Comparison of ENCODE assay signal across 9 mouse cellular contexts in the genomic region with DNA sequence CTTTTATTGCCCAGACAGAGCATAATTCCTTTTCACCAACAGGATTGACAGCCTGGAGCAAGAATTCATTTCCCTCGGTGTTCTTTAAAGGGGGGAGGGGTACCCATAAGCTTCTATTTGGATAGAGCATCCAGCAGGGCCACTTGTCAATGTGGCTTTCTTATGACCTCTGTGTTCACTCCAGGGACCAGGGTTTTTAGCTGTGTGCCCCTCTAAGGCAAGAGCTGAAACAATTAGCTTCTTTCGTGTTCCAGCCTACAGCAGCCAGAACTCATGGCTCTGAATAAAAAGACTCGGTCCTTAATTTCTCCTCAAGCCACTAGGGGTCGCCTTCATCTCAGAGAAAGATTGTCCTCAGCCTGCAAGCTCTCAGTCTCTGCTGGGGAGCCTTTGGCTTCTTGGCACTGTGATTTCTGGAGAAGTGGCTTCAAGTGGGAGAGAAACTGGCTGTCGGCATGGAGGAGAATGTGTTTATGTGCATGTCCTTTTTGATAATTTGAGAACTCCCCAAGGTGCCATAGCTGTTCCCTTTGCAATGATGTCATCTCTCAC. TPM values are rescaled to one million over a fixed set of nuclear protein-coding genes. Genes with fewer than 3 reads are reported as not detected.
DNase-seq lines count a peak whose midpoint lies in the region; ATAC-seq lines count a peak whose summit lies in the region.
"Had no signal": no experiment of that assay in that cellular context is flagged by ENCODE, and none has a peak within 500 bp of the region (broad histone marks: within the 10 kb centered on the region; RNA-seq: fewer than 3 reads in every experiment).

No protein-coding gene starts in this region.

- H3K9me3 ChIP-seq in forebrain, embryonic 10.5 days, result peaks cover 15% of the 10 kb centered on the region
- H3K9me3 ChIP-seq in heart, embryonic 14.5 days (ENCODE audit: control insufficient read depth, low read length), result peaks cover 11% of the 10 kb centered on the region
- peaks cover 5% of the 10 kb centered on the region for H3K9me3 ChIP-seq in liver, embryonic 11.5 days (ENCODE audit: control insufficient read depth, low read length)
- H3K9me3 ChIP-seq in stomach, embryonic 15.5 days, result peaks cover 4% of the 10 kb centered on the region; the same call in 1 of the 2 replicates

- DNase-seq in CD4-positive, CD25-positive, alpha-beta regulatory T cell, adult 2 months (ENCODE audit: low read depth, low spot score), result peak; percentile 84
- peak; percentile 81 for DNase-seq in brain, embryonic 18.5 days (ENCODE audit: low read depth, low spot score)
- peak; percentile 78 for DNase-seq in forebrain, embryonic 10.5 days (ENCODE audit: extremely low spot score, low spot score)
- peak; percentile 89 for DNase-seq in kidney, postnatal 10 days
- DNase-seq in liver, embryonic 11.5 days (ENCODE audit: low spot score), result peak; percentile 68
- peak; percentile 57 to 75 for DNase-seq in natural killer cell, adult 2 months (ENCODE audit: low spot score in 2 of 2)

- no peaks in the 10 kb centered on the region for H3K36me3 ChIP-seq in forebrain, embryonic 10.5 days (replicated peaks)
- no peaks in the 10 kb centered on the region for H3K36me3 ChIP-seq in heart, embryonic 14.5 days (ENCODE audit: control insufficient read depth, insufficient read depth, low read length)
- H3K36me3 ChIP-seq in liver, embryonic 11.5 days (ENCODE audit: control insufficient read depth, insufficient read depth, low read length), result no peaks in the 10 kb centered on the region
- no peaks in the 10 kb centered on the region for H3K36me3 ChIP-seq in stomach, embryonic 15.5 days

- no peak; the same call in 1 of the 2 replicates for ATAC-seq in heart, embryonic 14.5 days (ENCODE audit: insufficient number of reproducible peaks, insufficient read depth, low FRiP score, low read depth)
- peak; percentile 65 for ATAC-seq in liver, embryonic 11.5 days (replicated peaks; ENCODE audit: low FRiP score)
- ATAC-seq in stomach, embryonic 15.5 days (ENCODE audit: insufficient read depth, low FRiP score, low read depth), result peak; percentile 29; the same call in 1 of the 2 replicates

- peaks cover 44% of the 10 kb centered on the region for H3K4me1 ChIP-seq in forebrain, embryonic 10.5 days
- H3K4me1 ChIP-seq in heart, embryonic 14.5 days (ENCODE audit: control insufficient read depth in 2 of 2, insufficient read depth in 2 of 2, low read length in 2 of 2), result peaks cover 22 to 25% of the 10 kb centered on the region in 2 experiments
- 0 out of 2 replicates have a peak, but pooled peaks cover 8% of the 10 kb centered on the region for H3K4me1 ChIP-seq in liver, embryonic 11.5 days (replicated peaks; ENCODE audit: control insufficient read depth, insufficient read depth, low read length)
- peaks cover 28% of the 10 kb centered on the region for H3K4me1 ChIP-seq in stomach, embryonic 15.5 days

- H3K4me3 ChIP-seq in forebrain, embryonic 10.5 days, result peak overlapping the region; percentile 79
- H3K4me3 ChIP-seq in heart, embryonic 14.5 days (ENCODE audit: control insufficient read depth in 1 of 2, insufficient read depth in 1 of 2, low read depth in 1 of 2, low read length in 2 of 2), result 0 out of 4 replicates have a peak overlapping the region, but pooled peaks of 1 of the 2 experiments have one; percentile 1
- H3K4me3 ChIP-seq in liver, embryonic 11.5 days (ENCODE audit: low read depth, low read length), result no peak overlapping the region
- no peak overlapping the region for H3K4me3 ChIP-seq in stomach, embryonic 15.5 days (replicated peaks)

- no peak overlapping the region for H3K27ac ChIP-seq in forebrain, embryonic 10.5 days
- peak overlapping the region in 1 of 2 experiments; percentile 80; a peak in 1 of 4 replicates for H3K27ac ChIP-seq in heart, embryonic 14.5 days (replicated peaks in 1 of 2; ENCODE audit: control insufficient read depth in 1 of 2, insufficient read depth in 1 of 2, low read depth in 2 of 2, low read length in 2 of 2)
- H3K27ac ChIP-seq in liver, embryonic 11.5 days (ENCODE audit: low read depth, low read length), result no peak overlapping the region
- peak overlapping the region; percentile 44; the same call in 1 of the 2 replicates for H3K27ac ChIP-seq in stomach, embryonic 15.5 days

- H3K4me2 ChIP-seq in heart, embryonic 14.5 days (ENCODE audit: low read length), result peak overlapping the region; percentile 47
- H3K4me2 ChIP-seq in liver, embryonic 11.5 days, result peak overlapping the region; percentile 34
- H3K4me2 ChIP-seq in stomach, embryonic 15.5 days, result peak overlapping the region; percentile 91

- no peak overlapping the region for H3K9ac ChIP-seq in heart, embryonic 14.5 days (ENCODE audit: low read length)
- H3K9ac ChIP-seq in liver, embryonic 11.5 days (ENCODE audit: low read depth, low read length), result no peak overlapping the region
- H3K9ac ChIP-seq in stomach, embryonic 15.5 days, result no peak overlapping the region

- WGBS in forebrain, embryonic 10.5 days, result 7% methylated on average over 5 of the region's 5 CpGs
- 9% methylated on average over 5 of the region's 5 CpGs for WGBS in heart, embryonic 14.5 days
- WGBS in liver, embryonic 11.5 days, result 11% methylated on average over 5 of the region's 5 CpGs
- 11% methylated on average over 5 of the region's 5 CpGs for WGBS in stomach, embryonic 15.5 days

- peaks cover 36% of the 10 kb centered on the region for H3K27me3 ChIP-seq in forebrain, embryonic 10.5 days (ENCODE audit: poor library complexity, severe bottlenecking)
- no peaks in the 10 kb centered on the region for H3K27me3 ChIP-seq in heart, embryonic 14.5 days (ENCODE audit: control insufficient read depth, insufficient read depth, low read length)
- peaks cover 26% of the 10 kb centered on the region for H3K27me3 ChIP-seq in liver, embryonic 11.5 days (replicated peaks; ENCODE audit: control insufficient read depth, insufficient read depth, low read length)
- 0 out of 2 replicates have a peak, but pooled peaks cover 8% of the 10 kb centered on the region for H3K27me3 ChIP-seq in stomach, embryonic 15.5 days (replicated peaks)

RNA-seq across cellular contexts. Expression of a gene that starts 1.6 kb away (rescaled TPM):
- polyA plus RNA-seq in forebrain, embryonic 10.5 days (2016; fragmentation: Nextera tagmentation; extraction: Ambion mirVana), result 5.4 and 6.2 TPM in 2 replicates
- polyA plus RNA-seq in heart, embryonic 14.5 days (2014; fragmentation: Nextera tagmentation; extraction: Ambion mirVana), result 10.6 and 13.2 TPM in 2 replicates
- 3.2 and 4.5 TPM in 2 replicates for polyA plus RNA-seq in liver, embryonic 11.5 days (2014; fragmentation: Nextera tagmentation; extraction: Ambion mirVana)
- polyA plus RNA-seq in stomach, embryonic 15.5 days (2015; fragmentation: Nextera tagmentation; extraction: Ambion mirVana), result 9.3 TPM in 2 replicates

RNA-seq across cellular contexts. Expression of a gene that starts 23.3 kb away (rescaled TPM):
- 1.9 and 2.9 TPM in 2 replicates for polyA plus RNA-seq in forebrain, embryonic 10.5 days (2016; fragmentation: Nextera tagmentation; extraction: Ambion mirVana)
- 0.18 and 0.77 TPM in 2 replicates for polyA plus RNA-seq in heart, embryonic 14.5 days (2014; fragmentation: Nextera tagmentation; extraction: Ambion mirVana)
- 0.30 and 1.5 TPM in 2 replicates for polyA plus RNA-seq in liver, embryonic 11.5 days (2014; fragmentation: Nextera tagmentation; extraction: Ambion mirVana)
- polyA plus RNA-seq in stomach, embryonic 15.5 days (2015; fragmentation: Nextera tagmentation; extraction: Ambion mirVana), result 0.80 and 1.0 TPM in 2 replicates
- polyA plus RNA-seq: erythroblast, embryonic 14.5 days had no signal

RNA-seq across cellular contexts. Expression of a gene that starts 26.2 kb away (rescaled TPM):
- 66.0 and 69.7 TPM in 2 replicates for polyA plus RNA-seq in forebrain, embryonic 10.5 days (2016; fragmentation: Nextera tagmentation; extraction: Ambion mirVana)
- polyA plus RNA-seq in heart, embryonic 14.5 days (2014; fragmentation: Nextera tagmentation; extraction: Ambion mirVana), result 194 and 213 TPM in 2 replicates
- polyA plus RNA-seq in liver, embryonic 11.5 days (2014; fragmentation: Nextera tagmentation; extraction: Ambion mirVana), result 87.8 and 88.0 TPM in 2 replicates
- polyA plus RNA-seq in stomach, embryonic 15.5 days (2015; fragmentation: Nextera tagmentation; extraction: Ambion mirVana), result 108 and 116 TPM in 2 replicates

RNA-seq across cellular contexts. Expression of a gene that starts 38.7 kb away (rescaled TPM):
- polyA plus RNA-seq in forebrain, embryonic 10.5 days (2016; fragmentation: Nextera tagmentation; extraction: Ambion mirVana), result 4.2 and 4.3 TPM in 2 replicates
- polyA plus RNA-seq in heart, embryonic 14.5 days (2014; fragmentation: Nextera tagmentation; extraction: Ambion mirVana), result 4.2 and 4.5 TPM in 2 replicates
- 0.84 and 1.1 TPM in 2 replicates for polyA plus RNA-seq in liver, embryonic 11.5 days (2014; fragmentation: Nextera tagmentation; extraction: Ambion mirVana)
- 4.0 and 4.6 TPM in 2 replicates for polyA plus RNA-seq in stomach, embryonic 15.5 days (2015; fragmentation: Nextera tagmentation; extraction: Ambion mirVana)

RNA-seq across cellular contexts. Expression of a gene that starts 38.8 kb away (rescaled TPM):
- polyA plus RNA-seq in forebrain, embryonic 10.5 days (2016; fragmentation: Nextera tagmentation; extraction: Ambion mirVana), result 1.6 and 1.7 TPM in 2 replicates
- polyA plus RNA-seq in heart, embryonic 14.5 days (2014; fragmentation: Nextera tagmentation; extraction: Ambion mirVana), result 3.9 and 4.5 TPM in 2 replicates
- 2.2 and 2.3 TPM in 2 replicates for polyA plus RNA-seq in liver, embryonic 11.5 days (2014; fragmentation: Nextera tagmentation; extraction: Ambion mirVana)
- 2.5 and 4.1 TPM in 2 replicates for polyA plus RNA-seq in stomach, embryonic 15.5 days (2015; fragmentation: Nextera tagmentation; extraction: Ambion mirVana)

Comparison
In these comparisons a context has a peak if more than half of its experiments do, and no peak if none do; other contexts are left out.
1. H3K4me2 ChIP-seq: peak in every context shown above with its lines; median percentile 91 in stomach, embryonic 15.5 days; 47 in heart, embryonic 14.5 days; 34 in liver, embryonic 11.5 days.